Mouse (Mus musculus): Measurements from ENCODE around the gene Olfr385. TPM values are rescaled to one million over a fixed set of nuclear protein-coding genes. Genes with fewer than 3 reads are reported as not detected.
"Not testable (repeated sequence)": the region's sequence is repeated elsewhere in the genome, so short reads cannot be mapped to it uniquely, and the experiment has no call there.

Olfr385 gene
- total RNA-seq (2021): not detected
- long read RNA-seq, experiment 1: 0 reads
- long read RNA-seq, experiment 2: 0 reads

- intact Hi-C loops (cut with DNase I; ENCODE audit: low total_unique reads): no loop called here
- DNase-seq: no peak
Measured at GRCm38 (mm10) chr11:73592908-73593307, at the start of gene Olfr385. Gene Olfr385, minus strand, starts transcription at chr11:73593008.

GRCm38 (mm10) chr11:73598294-73598693 lies 5.5 kb upstream of the Olfr385 start, which contains the start of gene Olfr384:
Gene Olfr384, plus strand, starts transcription at chr11:73598594.
- no peak for DNase-seq
- intact Hi-C loops (cut with DNase I; ENCODE audit: low total_unique reads): no loop called here

- DNase-seq; intact Hi-C loops (cut with DNase I; ENCODE audit: low total_unique reads): not testable (repeated sequence)
Measured at GRCm38 (mm10) chr11:73583188-73583587, 9.6 kb downstream of the Olfr385 start.

GRCm38 (mm10) chr11:73579871-73580270 lies 12.9 kb downstream of the Olfr385 start:
- no peak for DNase-seq
- intact Hi-C loops (cut with DNase I; ENCODE audit: low total_unique reads): no loop called here

Other genes starting within 250 kb of the Olfr385 start
- not detected for gene Olfr20, start 242.2 kb downstream of the Olfr385 start, total RNA-seq (2021)
- not detected for gene Olfr376, start 221.8 kb downstream of the Olfr385 start, total RNA-seq (2021)
- not detected for gene Olfr1, start 193.4 kb downstream of the Olfr385 start, total RNA-seq (2021)
- not detected for gene Olfr378, start 164.5 kb downstream of the Olfr385 start, total RNA-seq (2021)
- gene Olfr380, start 135.5 kb downstream of the Olfr385 start, total RNA-seq (2021): not detected
- not detected for gene Olfr381, start 101.4 kb downstream of the Olfr385 start, total RNA-seq (2021)
- gene Olfr382, start 75.8 kb downstream of the Olfr385 start, total RNA-seq (2021): not detected
- gene Olfr384, start 5.6 kb upstream of the Olfr385 start, total RNA-seq (2021): not detected
- not detected for gene Zfp735, start 95.8 kb upstream of the Olfr385 start, total RNA-seq (2021)
- not detected for gene Olfr389, start 187.7 kb upstream of the Olfr385 start, total RNA-seq (2021)
- gene Olfr390, start 190.0 kb upstream of the Olfr385 start, total RNA-seq (2021): not detected
- not detected for gene Olfr391-ps, start 210.0 kb upstream of the Olfr385 start, total RNA-seq (2021)
- gene Olfr392, start 224.0 kb upstream of the Olfr385 start, total RNA-seq (2021): not detected